Mouse (Mus musculus) left cerebral cortex, postnatal 36 days (tissue): Measurements from ENCODE around the gene Frrs1. TPM values are rescaled to one million over a fixed set of nuclear protein-coding genes. Genes with fewer than 3 reads are reported as not detected.

Experiments
- DNase-seq, 2 experiments: peaks; one replicate each; pipeline ENCODE4 v3.0.0; 2021 to 2022; ENCODE audit warnings: low spot score in 2 of 2, mixed read lengths in 1 of 2
- intact Hi-C: fragments of 180-260 bp; cut with DNase I; formaldehyde crosslinking; loops from one replicate; pipeline ENCODE4 v1.15.1; 2025
- total RNA-seq, 2 experiments: library from RNA; stranded (reverse); gene quantifications; 2 replicates each; pipeline ENCODE4 v1.2.3; 2021

Frrs1 gene
- total RNA-seq, 2 experiments from 2014 or later = 1.6 to 1.8 TPM

DNA sequence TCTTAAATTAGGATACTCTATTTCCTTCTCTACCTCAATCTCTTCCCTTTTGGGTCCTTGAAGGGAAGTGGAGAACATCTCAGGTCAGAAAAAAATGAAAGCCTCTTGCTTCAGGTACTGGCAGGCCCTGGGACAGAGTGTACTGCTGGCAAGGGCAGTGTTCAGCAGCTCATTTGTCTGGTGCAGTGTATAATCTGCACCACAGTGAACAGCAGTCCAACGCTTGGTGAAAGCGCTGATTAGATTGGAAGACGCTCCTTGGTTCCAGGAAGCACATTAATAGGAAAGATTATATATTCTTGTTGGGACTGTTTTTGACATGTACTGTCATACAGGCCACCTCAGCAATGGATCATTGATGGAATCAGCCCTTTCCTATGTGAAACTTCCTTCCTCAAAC lies 92.2 kb downstream of the Frrs1 start:
- DNase-seq = no peak
- intact Hi-C loops = no loop called here

DNA sequence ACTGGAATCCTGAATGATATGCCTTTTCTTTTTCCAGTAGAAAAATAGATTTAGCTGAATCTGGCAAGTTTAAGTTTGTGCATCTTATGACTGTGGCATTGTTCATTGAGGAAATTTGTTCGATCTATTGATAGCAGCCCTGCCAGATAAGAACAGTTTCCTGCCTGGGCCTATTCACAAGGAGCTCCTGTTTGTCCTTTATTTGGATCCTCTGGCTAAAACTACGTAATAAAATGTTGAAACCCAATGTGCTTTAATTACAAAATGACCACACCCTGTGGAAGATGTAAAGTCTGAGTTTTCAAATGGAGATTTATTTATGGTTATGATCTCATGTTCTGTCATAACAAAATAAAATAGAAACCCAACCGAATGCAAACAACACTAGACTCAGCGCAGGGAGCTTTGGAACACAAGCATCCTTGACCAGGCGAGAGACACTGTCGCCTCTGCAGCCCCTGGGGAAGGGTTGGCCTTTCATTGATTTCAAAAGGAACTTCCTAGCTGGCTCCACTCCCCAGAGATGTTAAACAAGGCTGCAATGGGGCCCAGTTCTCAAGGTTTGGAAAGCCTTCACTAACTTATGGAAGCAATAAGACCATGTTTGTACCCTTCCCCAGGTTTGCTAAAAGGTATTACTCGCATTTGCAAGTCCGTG lies 93.1 kb downstream of the Frrs1 start:
- no peak for DNase-seq
- intact Hi-C loops = no loop called here

DNA sequence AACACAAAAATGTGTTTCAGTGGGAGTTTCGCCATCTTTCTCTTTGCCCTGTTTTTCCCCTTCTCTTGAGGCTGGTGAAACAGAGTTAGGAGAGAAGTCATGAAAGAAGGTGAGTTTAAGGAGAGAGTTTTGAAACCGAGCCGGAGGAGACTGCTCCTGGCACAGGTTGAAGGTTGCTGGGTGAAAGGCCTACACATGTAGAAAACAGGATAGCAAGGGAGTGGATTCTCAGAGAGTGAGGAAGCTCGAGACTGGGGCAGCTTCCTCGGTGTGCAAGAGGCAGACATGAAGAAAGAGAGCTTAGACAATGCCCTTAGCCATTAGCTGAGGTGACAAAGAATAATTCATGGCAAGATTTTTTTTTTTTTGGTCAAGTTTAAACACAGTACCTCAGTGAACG lies 94.1 kb downstream of the Frrs1 start:
- DNase-seq = no peak
- intact Hi-C loops = no loop called here

DNA sequence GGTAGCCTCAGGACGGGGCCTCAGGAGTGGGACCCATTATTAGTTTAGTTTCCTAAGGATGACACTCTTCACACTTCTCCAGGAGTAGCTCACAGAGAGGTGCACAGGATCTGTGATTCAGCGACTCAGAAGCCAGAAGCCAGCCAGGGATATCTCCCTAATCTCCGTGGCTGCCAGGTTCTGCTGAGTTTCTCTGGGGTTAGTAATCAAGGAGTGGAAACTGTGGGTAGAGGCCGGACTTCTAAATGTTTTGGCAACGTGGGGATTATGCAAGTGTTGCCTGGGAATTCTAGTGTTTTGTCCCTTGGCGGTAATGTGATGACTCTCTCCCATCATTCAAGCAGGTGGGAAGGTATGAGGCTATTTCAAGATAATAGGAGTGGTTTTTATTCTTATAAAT lies 95.8 kb downstream of the Frrs1 start:
- no peak for DNase-seq
- intact Hi-C loops = no loop called here

Other genes starting within 250 kb of the Frrs1 start
- gene Trmt13, start 244.9 kb upstream of the Frrs1 start, total RNA-seq = 10 to 100 TPM; 13.8 to 20.9 TPM
- 10 to 100 TPM; 55.1 to 55.4 TPM for gene Mfsd14a, start 196.8 kb upstream of the Frrs1 start, total RNA-seq
- gene Gm43191, start 178.2 kb upstream of the Frrs1 start, total RNA-seq = not detected
- 10 to 100 TPM; 12.9 to 13.5 TPM for gene Slc35a3, start 146.6 kb upstream of the Frrs1 start, total RNA-seq
- gene Agl, start 51.3 kb upstream of the Frrs1 start, total RNA-seq = 10 to 100 TPM; 23.8 to 26.1 TPM
- not detected for gene 4930455H04Rik, start 108.8 kb downstream of the Frrs1 start, total RNA-seq
- gene Palmd, start 109.5 kb downstream of the Frrs1 start, total RNA-seq = 10 to 100 TPM; 17.7 to 28.7 TPM